Mouse (Mus musculus) heart, adult 8-10 months (tissue): ENCODE results near the gene Trim54. TPM values are rescaled to one million over a fixed set of nuclear protein-coding genes. Genes with fewer than 3 reads are reported as not detected.

Experiments used
- DNase-seq: peaks from one replicate; pipeline ENCODE4 v3.0.0; 2022; ENCODE audit warnings: low spot score
- total RNA-seq, 4 experiments: library from RNA; stranded (reverse); gene quantifications; 2 replicates each; pipeline ENCODE4 v1.2.4; 2022

Trim54 gene
- total RNA-seq, 4 experiments from 2014 or later, result 360 to 427 (median 392) TPM

- no peak for DNase-seq
Observed at GRCm38 (mm10) chr5:31181183-31181770, 64.8 kb downstream of the Trim54 start.

- DNase-seq, result no peak
Observed at GRCm38 (mm10) chr5:31183678-31184077, 67.2 kb downstream of the Trim54 start.

Other genes starting within 250 kb of the Trim54 start
- 10 to 100 TPM; 37.4 to 39.9 (median 38.4) TPM for gene Tmem214, start 248.7 kb upstream of the Trim54 start, total RNA-seq
- 1 to 10 TPM; 4.9 to 6.3 (median 5.6) TPM for gene Agbl5, start 228.0 kb upstream of the Trim54 start, total RNA-seq
- gene Ost4, start 208.9 kb upstream of the Trim54 start, total RNA-seq, result 100 to 1,000 TPM; 140 to 164 (median 156) TPM
- gene Emilin1, start 203.3 kb upstream of the Trim54 start, total RNA-seq, result 10 to 100 TPM; 13.9 to 16.6 (median 16.0) TPM
- 10 to 100 TPM; 23.8 to 31.8 (median 26.6) TPM for gene Khk, start 195.3 kb upstream of the Trim54 start, total RNA-seq
- gene Cgref1, start 171.1 kb upstream of the Trim54 start, total RNA-seq, result under 1 TPM; 0.37 to 0.97 (median 0.60) TPM
- 10 to 100 TPM; 82.1 to 97.6 (median 89.6) TPM for gene Preb, start 156.4 kb upstream of the Trim54 start, total RNA-seq
- gene Tcf23, start 148.1 kb upstream of the Trim54 start, total RNA-seq, result 1 to 10 TPM in 1 of 4 experiments, under 1 TPM in 3; 0.85 to 1.9 (median 0.91) TPM
- gene Atraid, start 68.4 kb upstream of the Trim54 start, total RNA-seq, result 10 to 100 TPM; 51.3 to 56.5 (median 53.1) TPM
- gene Slc5a6, start 67.8 kb upstream of the Trim54 start, total RNA-seq, result 10 to 100 TPM; 10.8 to 18.8 (median 12.4) TPM
- gene Cad, start 61.9 kb upstream of the Trim54 start, total RNA-seq, result 10 to 100 TPM; 13.0 to 17.3 (median 16.3) TPM
- gene Dnajc5g, start 10.4 kb upstream of the Trim54 start, total RNA-seq, result not detected
- gene Slc30a3, start 8.5 kb upstream of the Trim54 start, total RNA-seq, result under 1 TPM in 1 of 4 experiments, not detected in 3; 0.16 TPM
- not detected for gene Ucn, start 22.1 kb downstream of the Trim54 start, total RNA-seq
- gene Mpv17, start 37.5 kb downstream of the Trim54 start, total RNA-seq, result 10 to 100 TPM; 48.1 to 63.1 (median 53.9) TPM
- 1 to 10 TPM in 1 of 4 experiments, under 1 TPM in 3; 0.29 to 3.4 (median 0.55) TPM for gene Gm29609, start 63.2 kb downstream of the Trim54 start, total RNA-seq
- gene Gtf3c2, start 63.4 kb downstream of the Trim54 start, total RNA-seq, result 10 to 100 TPM; 23.6 to 33.3 (median 26.4) TPM
- 10 to 100 TPM; 62.1 to 65.5 (median 62.7) TPM for gene Snx17, start 76.5 kb downstream of the Trim54 start, total RNA-seq
- gene Eif2b4, start 76.7 kb downstream of the Trim54 start, total RNA-seq, result 10 to 100 TPM; 40.2 to 53.8 (median 44.7) TPM
- 10 to 100 TPM in 1 of 4 experiments, 1 to 10 TPM in 3; 7.1 to 11.2 (median 8.1) TPM for gene Zfp513, start 85.6 kb downstream of the Trim54 start, total RNA-seq
- gene Ppm1g, start 104.0 kb downstream of the Trim54 start, total RNA-seq, result 10 to 100 TPM; 45.3 to 71.9 (median 57.3) TPM
- gene Nrbp1, start 124.2 kb downstream of the Trim54 start, total RNA-seq, result 10 to 100 TPM; 75.9 to 87.9 (median 81.8) TPM
- under 1 TPM in 2 of 4 experiments, not detected in 2; 0.72 to 0.87 TPM for gene Gm9970, start 124.5 kb downstream of the Trim54 start, total RNA-seq
- gene Krtcap3, start 135.0 kb downstream of the Trim54 start, total RNA-seq, result 1 to 10 TPM; 1.3 to 2.5 (median 1.6) TPM
- 10 to 100 TPM; 33.9 to 50.7 (median 42.3) TPM for gene Ift172, start 174.4 kb downstream of the Trim54 start, total RNA-seq
- gene Fndc4, start 179.4 kb downstream of the Trim54 start, total RNA-seq, result 1 to 10 TPM; 2.6 to 5.6 (median 5.2) TPM
- gene Gckr, start 180.7 kb downstream of the Trim54 start, total RNA-seq, result not detected